ENCODE assay signal across 24 mouse cellular contexts in the genomic region with DNA sequence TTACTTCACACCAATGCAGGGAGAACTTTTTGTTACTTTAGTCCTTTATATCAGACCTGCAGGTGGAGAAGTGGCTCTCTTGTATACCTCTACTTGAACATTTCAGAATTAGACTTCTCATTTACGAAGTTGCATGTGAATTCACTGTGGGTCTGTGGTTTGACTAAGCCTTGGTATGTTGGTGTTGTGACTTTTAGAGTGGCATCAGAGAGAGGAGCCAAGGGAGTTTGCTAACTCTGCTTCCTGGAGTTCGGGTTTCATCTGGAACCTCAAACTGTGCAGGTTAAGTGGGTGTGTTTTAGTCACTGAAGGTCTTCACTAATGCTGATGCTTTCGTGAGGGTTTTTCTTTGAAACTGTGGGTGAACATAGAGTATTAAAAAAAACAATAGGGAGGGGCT. TPM values are rescaled to one million over a fixed set of nuclear protein-coding genes. Genes with fewer than 3 reads are reported as not detected.
DNase-seq lines count a peak whose midpoint lies in the region; ATAC-seq and TF ChIP-seq lines count a peak whose summit lies in the region.
"Had no signal": no experiment of that assay in that cellular context is flagged by ENCODE, and none has a peak within 500 bp of the region (broad histone marks: within the 10 kb centered on the region; RNA-seq: fewer than 3 reads in every experiment).

No protein-coding gene starts in this region.

- no peak overlapping the region for H3K4me3 ChIP-seq in forebrain, postnatal 0 days (ENCODE audit: low read depth, low read length)
- no peak overlapping the region for H3K4me3 ChIP-seq in forebrain, embryonic 13.5 days
- H3K4me3 ChIP-seq: embryonic facial prominence, embryonic 15.5 days; erythroblast, embryonic 14.5 days; forebrain, embryonic 12.5 days; heart, embryonic 13.5 days; hindbrain, embryonic 15.5 days had no signal

- no peaks in the 10 kb centered on the region for H3K36me3 ChIP-seq in forebrain, postnatal 0 days (ENCODE audit: insufficient read depth)
- H3K36me3 ChIP-seq in forebrain, embryonic 13.5 days (ENCODE audit: poor library complexity, severe bottlenecking), result no peaks in the 10 kb centered on the region
- H3K36me3 ChIP-seq: embryonic facial prominence, embryonic 15.5 days; forebrain, embryonic 12.5 days; heart, embryonic 13.5 days; hindbrain, embryonic 15.5 days had no signal

- no peaks in the 10 kb centered on the region for H3K9me3 ChIP-seq in forebrain, postnatal 0 days (ENCODE audit: low read length)
- no peaks in the 10 kb centered on the region for H3K9me3 ChIP-seq in forebrain, embryonic 13.5 days (replicated peaks)
- H3K9me3 ChIP-seq: embryonic facial prominence, embryonic 15.5 days; forebrain, embryonic 12.5 days; heart, embryonic 13.5 days; hindbrain, embryonic 15.5 days had no signal

- H3K27me3 ChIP-seq in forebrain, postnatal 0 days (ENCODE audit: insufficient read depth, low read length), result no peaks in the 10 kb centered on the region
- H3K27me3 ChIP-seq in forebrain, embryonic 13.5 days, result peaks cover 3% of the 10 kb centered on the region; the same call in 1 of the 2 replicates
- H3K27me3 ChIP-seq: embryonic facial prominence, embryonic 15.5 days; forebrain, embryonic 12.5 days; heart, embryonic 13.5 days; hindbrain, embryonic 15.5 days had no signal

- 77% methylated on average over 3 of the region's 3 CpGs for WGBS in forebrain, postnatal 0 days
- 79% methylated on average over 3 of the region's 3 CpGs for WGBS in forebrain, embryonic 13.5 days

- no peak for TF ChIP-seq CTCF in forebrain, postnatal 0 days (IDR thresholded peaks at IDR 0.05; ENCODE audit: low read depth)

- H3K27ac ChIP-seq in forebrain, postnatal 0 days (ENCODE audit: low read depth, low read length), result no peak overlapping the region
- no peak overlapping the region for H3K27ac ChIP-seq in forebrain, embryonic 13.5 days
- H3K27ac ChIP-seq: embryonic facial prominence, embryonic 15.5 days; forebrain, embryonic 12.5 days; heart, embryonic 13.5 days; hindbrain, embryonic 15.5 days had no signal

- DNase-seq in forebrain, postnatal 0 days, result no peak
- peak; percentile 40 for DNase-seq in thymus, postnatal 0 days (ENCODE audit: low spot score)
- DNase-seq in thymus, postnatal 4 days, result no peak
- DNase-seq in CD8-positive naive resting alpha-beta T cell, adult 2 months (ENCODE audit: low read depth in 2 of 2, low spot score in 2 of 2), result peak; percentile 26 to 32
- peak; percentile 67 for DNase-seq in naive thymus-derived CD4-positive, alpha-beta T cell, adult 2 months (ENCODE audit: low read depth)
- DNase-seq in embryo, embryonic 10 days (ENCODE audit: low spot score), result no peak
- DNase-seq in left cerebral cortex, adult 11 months (ENCODE audit: low spot score), result no peak
- DNase-seq: adrenal gland, adult 2 months; adrenal gland, postnatal 25 days; cerebellum, adult 18-20 months; cerebellum, adult 9-11 months; cerebellum, postnatal 36 days; gastrocnemius, postnatal 14 days; heart, postnatal 36 days had no signal

- peak overlapping the region; percentile 11 for H3K4me2 ChIP-seq in forebrain, postnatal 0 days (ENCODE audit: low read depth)
- H3K4me2 ChIP-seq in forebrain, embryonic 13.5 days, result no peak overlapping the region
- H3K4me2 ChIP-seq: embryonic facial prominence, embryonic 15.5 days; forebrain, embryonic 12.5 days; heart, embryonic 13.5 days; hindbrain, embryonic 15.5 days had no signal

- H3K9ac ChIP-seq in forebrain, postnatal 0 days, result no peak overlapping the region
- no peak overlapping the region for H3K9ac ChIP-seq in forebrain, embryonic 13.5 days
- H3K9ac ChIP-seq: embryonic facial prominence, embryonic 15.5 days; forebrain, embryonic 12.5 days; heart, embryonic 13.5 days; hindbrain, embryonic 15.5 days had no signal

- peaks cover 10% of the 10 kb centered on the region; the same call in 1 of the 2 replicates for H3K4me1 ChIP-seq in forebrain, postnatal 0 days (ENCODE audit: insufficient read depth)
- H3K4me1 ChIP-seq in forebrain, embryonic 13.5 days, result peaks cover 17% of the 10 kb centered on the region; the same call in 1 of the 2 replicates

- no peak for ATAC-seq in forebrain, postnatal 0 days
- ATAC-seq in forebrain, embryonic 13.5 days, result no peak
- ATAC-seq: activated CD4-positive, CD25-positive, alpha-beta regulatory T cell, adult 4 months; inflammation-experienced regulatory T-cells, adult 6 months; intestine, postnatal 0 days had no signal

RNA-seq across cellular contexts. Expression of a gene that starts 4.4 kb away (rescaled TPM):
- total RNA-seq in forebrain, postnatal 0 days (2014; rRNA removed), result 55.4 and 66.6 TPM in 2 replicates
- polyA plus RNA-seq in forebrain, postnatal 0 days (2015; fragmentation: Nextera tagmentation; extraction: Ambion mirVana), result 17.8 and 22.9 TPM in 2 replicates
- polyA plus RNA-seq in forebrain, embryonic 13.5 days (2015; fragmentation: Nextera tagmentation; extraction: Ambion mirVana), result 5.3 and 7.3 TPM in 2 replicates
- 13.1 and 14.5 TPM in 2 replicates for polyA plus RNA-seq in thymus, postnatal 0 days (2015; fragmentation: Nextera tagmentation; extraction: Ambion mirVana)
- total RNA-seq: MEL had no signal
- polyA plus RNA-seq: erythroblast, embryonic 14.5 days had no signal

Comparison
In these comparisons a context has a peak if more than half of its experiments do, and no peak if none do; other contexts are left out.
1. DNase-seq: peak in thymus, postnatal 0 days (single experiment), CD8-positive naive resting alpha-beta T cell, adult 2 months (2 of 2) and naive thymus-derived CD4-positive, alpha-beta T cell, adult 2 months (single experiment); none in forebrain, postnatal 0 days (single experiment), thymus, postnatal 4 days (single experiment), embryo, embryonic 10 days (single experiment) and left cerebral cortex, adult 11 months (single experiment).